ENCODE assay signal across 13 mouse cellular contexts in the genomic region with DNA sequence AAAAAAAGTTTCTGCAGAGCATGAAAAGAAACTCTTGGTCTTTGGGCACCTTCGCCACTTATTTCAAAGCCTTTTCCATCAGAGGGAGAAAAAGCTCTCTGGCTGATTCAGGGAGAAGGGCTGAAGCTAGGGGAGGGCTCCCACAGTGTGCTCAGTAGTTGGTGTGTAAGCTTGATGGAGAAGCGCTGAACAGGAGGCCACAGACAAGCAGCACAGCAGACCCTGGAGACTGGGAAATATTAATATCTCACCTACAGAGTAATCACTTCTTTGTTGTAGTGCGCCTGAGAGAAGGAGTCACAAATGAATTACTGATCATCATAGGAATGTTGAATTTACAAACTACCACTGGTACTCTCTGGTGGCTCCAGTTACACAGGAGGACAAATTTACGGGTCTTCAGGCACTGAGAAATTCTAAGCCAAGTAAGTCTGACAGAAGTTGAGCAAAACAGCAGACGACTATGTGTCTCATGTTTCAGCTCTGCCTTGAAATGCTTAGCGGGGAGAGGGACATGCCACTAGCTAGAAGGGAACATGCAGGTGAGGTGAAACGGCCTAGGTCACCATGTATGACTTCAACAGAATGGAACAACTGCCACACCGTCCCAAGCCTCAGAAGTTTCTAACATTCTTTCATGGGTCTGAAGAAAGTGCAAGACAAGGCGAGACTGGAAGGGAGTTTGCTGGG.
DNase-seq lines count a peak whose midpoint lies in the region; ATAC-seq lines count a peak whose summit lies in the region.
"Had no signal": no experiment of that assay in that cellular context is flagged by ENCODE, and none has a peak within 500 bp of the region (broad histone marks: within the 10 kb centered on the region; RNA-seq: fewer than 3 reads in every experiment).

No protein-coding gene starts in this region.

- no peak overlapping the region for H3K9ac ChIP-seq in neural tube, embryonic 13.5 days
- H3K9ac ChIP-seq in forebrain, embryonic 13.5 days: no peak overlapping the region; the same call in 1 of the 2 replicates
- H3K9ac ChIP-seq: liver, embryonic 13.5 days had no signal

- no peak overlapping the region; the same call in 1 of the 2 replicates for H3K4me2 ChIP-seq in neural tube, embryonic 13.5 days
- peak overlapping the region; percentile 38 for H3K4me2 ChIP-seq in forebrain, embryonic 13.5 days
- H3K4me2 ChIP-seq: liver, embryonic 13.5 days had no signal

- no peaks in the 10 kb centered on the region for H3K36me3 ChIP-seq in neural tube, embryonic 13.5 days
- no peaks in the 10 kb centered on the region for H3K36me3 ChIP-seq in forebrain, embryonic 13.5 days (ENCODE audit: poor library complexity, severe bottlenecking)
- no peaks in the 10 kb centered on the region for H3K36me3 ChIP-seq in limb, embryonic 10.5 days
- H3K36me3 ChIP-seq: liver, embryonic 13.5 days had no signal

- peak overlapping the region; percentile 68 for H3K27ac ChIP-seq in neural tube, embryonic 13.5 days (replicated peaks)
- peak overlapping the region; percentile 75 for H3K27ac ChIP-seq in forebrain, embryonic 13.5 days
- H3K27ac ChIP-seq in limb, embryonic 10.5 days: peak overlapping the region; percentile 77
- H3K27ac ChIP-seq: liver, embryonic 13.5 days had no signal

- H3K9me3 ChIP-seq in neural tube, embryonic 13.5 days: no peaks in the 10 kb centered on the region
- no peaks in the 10 kb centered on the region for H3K9me3 ChIP-seq in forebrain, embryonic 13.5 days (replicated peaks)
- H3K9me3 ChIP-seq in limb, embryonic 10.5 days (replicated peaks): no peaks in the 10 kb centered on the region
- H3K9me3 ChIP-seq: liver, embryonic 13.5 days had no signal

- ATAC-seq in neural tube, embryonic 13.5 days (ENCODE audit: low read depth): peak; percentile 61; the same call in 1 of the 2 replicates
- ATAC-seq in forebrain, embryonic 13.5 days: peak; percentile 57

- 66% methylated on average over 9 of the region's 9 CpGs for WGBS in neural tube, embryonic 13.5 days
- WGBS in forebrain, embryonic 13.5 days: 31% methylated on average over 9 of the region's 9 CpGs
- 53% methylated on average over 9 of the region's 9 CpGs for WGBS in limb, embryonic 10.5 days

- no peaks in the 10 kb centered on the region for H3K27me3 ChIP-seq in neural tube, embryonic 13.5 days
- no peaks in the 10 kb centered on the region for H3K27me3 ChIP-seq in forebrain, embryonic 13.5 days
- no peaks in the 10 kb centered on the region for H3K27me3 ChIP-seq in limb, embryonic 10.5 days (ENCODE audit: low read depth, poor library complexity, severe bottlenecking)
- H3K27me3 ChIP-seq: liver, embryonic 13.5 days had no signal

- H3K4me3 ChIP-seq in neural tube, embryonic 13.5 days: no peak overlapping the region
- H3K4me3 ChIP-seq in forebrain, embryonic 13.5 days: no peak overlapping the region
- H3K4me3 ChIP-seq in limb, embryonic 10.5 days: no peak overlapping the region
- H3K4me3 ChIP-seq: liver, embryonic 13.5 days had no signal

- H3K4me1 ChIP-seq in neural tube, embryonic 13.5 days (replicated peaks): peaks cover 23% of the 10 kb centered on the region
- H3K4me1 ChIP-seq in forebrain, embryonic 13.5 days: peaks cover 48% of the 10 kb centered on the region
- peaks cover 35% of the 10 kb centered on the region for H3K4me1 ChIP-seq in limb, embryonic 10.5 days
- H3K4me1 ChIP-seq: liver, embryonic 13.5 days had no signal

- no peak for DNase-seq in neural tube, embryonic 10.5 days (ENCODE audit: extremely low spot score, low spot score)
- DNase-seq in limb, embryonic 10.5 days (ENCODE audit: low spot score): no peak
- no peak for DNase-seq in layer of hippocampus, adult 11-12 months (ENCODE audit: low spot score)
- no peak for DNase-seq in urinary bladder, adult 2 months (ENCODE audit: low spot score)
- DNase-seq in frontal cortex, postnatal 36 days (ENCODE audit: low spot score in 2 of 2): no peak
- DNase-seq: adrenal gland, postnatal 10 days; kidney, adult 11 months; layer of hippocampus, postnatal 36 days; liver, embryonic 13.5 days; lung, postnatal 4 days; thymus, adult 18-20 months had no signal
